Mouse (Mus musculus): ENCODE results near the gene Cracr2b. TPM values are rescaled to one million over a fixed set of nuclear protein-coding genes. Genes with fewer than 3 reads are reported as not detected.

The Cracr2b gene
- polyA plus RNA-seq, 1 experiment from 2014 or later, result 12.7 TPM

DNA sequence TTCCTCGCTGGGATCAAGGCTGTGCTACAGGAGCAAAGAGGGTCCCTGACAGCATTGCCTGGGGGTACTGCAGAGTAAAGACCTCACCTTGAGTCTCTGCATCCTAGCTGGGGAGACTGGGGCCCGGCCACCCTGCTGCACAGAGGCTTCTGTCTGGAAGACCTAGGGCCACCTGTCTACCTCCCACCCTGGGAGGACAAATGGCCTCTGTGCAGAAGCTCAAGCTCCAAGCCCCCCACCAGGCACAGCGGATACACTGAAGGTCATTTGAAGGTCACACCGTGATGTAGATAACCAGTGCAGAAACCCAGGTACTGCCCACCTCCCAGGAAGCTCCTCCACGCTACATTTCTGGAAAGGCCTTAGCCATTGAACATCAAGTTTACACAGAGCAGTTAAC lies 32.2 kb upstream of the Cracr2b start:
- no peaks in the 10 kb centered on the region for H3K9me3 ChIP-seq (ENCODE audit: control insufficient read depth)
- 62% methylated on average over 5 of the region's 5 CpGs for WGBS
- H3K4me2 ChIP-seq (replicated peaks; ENCODE audit: low read depth), result no peak overlapping the region; the same call in 1 of the 2 replicates
- no peak overlapping the region for H3K4me3 ChIP-seq (ENCODE audit: low read depth, low read length)
- no peak overlapping the region for H3K9ac ChIP-seq (ENCODE audit: low read depth, low read length)
- H3K36me3 ChIP-seq (ENCODE audit: control insufficient read depth, insufficient read depth), result peaks cover 36% of the 10 kb centered on the region
- no peaks in the 10 kb centered on the region; the same call in 1 of the 2 replicates for H3K4me1 ChIP-seq (replicated peaks; ENCODE audit: control insufficient read depth, insufficient read depth, low read length)
- no peaks in the 10 kb centered on the region for H3K27me3 ChIP-seq (replicated peaks; ENCODE audit: control insufficient read depth, insufficient read depth, low read length)
- no peak overlapping the region for H3K27ac ChIP-seq (ENCODE audit: low read depth, low read length)
- no peak for ATAC-seq
- TF ChIP-seq CTCF (IDR thresholded peaks at IDR 0.05; ENCODE audit: low read depth), result no peak

DNA sequence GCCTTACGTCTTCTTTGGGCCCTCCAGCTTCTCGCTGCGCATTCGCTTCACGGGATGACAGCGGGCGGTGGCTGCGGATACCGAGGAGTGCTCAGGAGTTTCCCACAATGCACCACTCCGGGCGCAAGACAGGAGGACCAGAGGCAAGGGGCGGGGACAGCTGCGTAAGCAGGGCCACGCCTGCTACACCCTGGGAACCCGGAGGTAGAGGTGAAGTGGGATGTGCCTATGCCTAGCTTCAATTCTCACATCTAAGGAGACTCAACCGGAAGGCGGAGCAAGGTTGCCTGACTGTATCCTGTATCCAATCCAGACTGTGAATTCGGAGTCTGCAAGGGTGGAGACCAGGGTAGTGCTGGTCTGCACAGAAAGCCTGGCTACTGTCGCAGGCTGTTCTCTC lies 31.6 kb upstream of the Cracr2b start, which contains the start of gene Cend1:
TSS of gene Cend1 (minus strand) at position 182 of the 400 bp plus-strand sequence.
- Histone ChIP-seq H3K27me3 (replicated peaks; ENCODE audit: control insufficient read depth, insufficient read depth, low read length) (no peaks in the 10 kb centered on the region), H3K4me2 (replicated peaks; ENCODE audit: low read depth) (peak within 1 kb of the TSS; percentile 27), H3K9ac (ENCODE audit: low read depth, low read length) (no peak within 1 kb of the TSS), H3K9me3 (ENCODE audit: control insufficient read depth) (no peaks in the 10 kb centered on the region), H3K4me3 (ENCODE audit: low read depth, low read length) (no peak within 1 kb of the TSS), H3K4me1 (replicated peaks; ENCODE audit: control insufficient read depth, insufficient read depth, low read length) (peaks cover under 1% of the 10 kb centered on the region; the same call in 1 of the 2 replicates), H3K36me3 (ENCODE audit: control insufficient read depth, insufficient read depth) (peaks cover 39% of the 10 kb centered on the region), H3K27ac (ENCODE audit: low read depth, low read length) (no peak within 1 kb of the TSS)
- TF ChIP-seq CTCF (IDR thresholded peaks at IDR 0.05; ENCODE audit: low read depth), result no peak
- WGBS, result 11% methylated on average over 19 of the region's 19 CpGs
- ATAC-seq, result peak; percentile 47

DNA sequence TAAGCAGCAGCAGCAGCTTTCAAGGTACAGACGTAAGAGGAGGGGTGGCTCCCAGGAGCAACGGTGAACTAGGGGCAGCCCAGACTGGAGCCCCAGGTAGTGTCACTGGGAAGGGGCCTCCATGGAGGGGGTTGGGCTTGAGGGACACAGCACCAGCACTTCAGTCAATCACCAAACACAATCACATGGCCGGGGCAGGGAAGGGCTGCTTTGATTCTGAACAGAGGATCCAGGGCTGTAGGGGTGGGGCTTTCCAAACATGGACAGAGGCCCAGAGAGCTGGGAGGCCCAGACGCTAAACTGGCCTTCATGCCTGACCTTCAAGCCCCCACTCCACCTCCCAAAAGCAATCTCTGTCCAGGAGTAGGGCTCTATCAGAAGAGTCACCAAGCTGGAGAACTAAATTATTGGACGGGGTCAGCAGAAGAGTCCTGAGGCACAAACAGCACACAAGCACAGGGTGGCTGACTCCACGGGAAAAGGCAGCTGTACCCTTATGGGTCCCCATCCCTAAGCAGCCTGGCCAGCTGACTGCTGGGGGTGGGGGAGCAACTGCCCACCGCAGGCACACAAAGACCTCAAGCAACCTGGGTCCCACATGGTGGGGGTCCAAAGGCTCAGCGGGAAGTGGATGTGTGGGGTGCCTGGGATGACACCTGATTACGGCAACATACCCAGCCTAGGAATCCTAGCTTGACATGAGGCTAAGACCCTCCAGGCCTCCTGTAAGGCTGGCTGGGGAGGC lies 30.9 kb upstream of the Cracr2b start:
- peaks cover 39% of the 10 kb centered on the region for H3K36me3 ChIP-seq (ENCODE audit: control insufficient read depth, insufficient read depth)
- 61% methylated on average over 9 of the region's 9 CpGs for WGBS
- no peak overlapping the region for H3K4me3 ChIP-seq (ENCODE audit: low read depth, low read length)
- peaks cover 7% of the 10 kb centered on the region; the same call in 1 of the 2 replicates for H3K4me1 ChIP-seq (replicated peaks; ENCODE audit: control insufficient read depth, insufficient read depth, low read length)
- H3K9me3 ChIP-seq (ENCODE audit: control insufficient read depth), result no peaks in the 10 kb centered on the region
- no peaks in the 10 kb centered on the region for H3K27me3 ChIP-seq (replicated peaks; ENCODE audit: control insufficient read depth, insufficient read depth, low read length)
- no peak for TF ChIP-seq CTCF (IDR thresholded peaks at IDR 0.05; ENCODE audit: low read depth)
- ATAC-seq, result no peak
- no peak overlapping the region for H3K9ac ChIP-seq (ENCODE audit: low read depth, low read length)
- H3K4me2 ChIP-seq (replicated peaks; ENCODE audit: low read depth), result no peak overlapping the region
- no peak overlapping the region for H3K27ac ChIP-seq (ENCODE audit: low read depth, low read length)

DNA sequence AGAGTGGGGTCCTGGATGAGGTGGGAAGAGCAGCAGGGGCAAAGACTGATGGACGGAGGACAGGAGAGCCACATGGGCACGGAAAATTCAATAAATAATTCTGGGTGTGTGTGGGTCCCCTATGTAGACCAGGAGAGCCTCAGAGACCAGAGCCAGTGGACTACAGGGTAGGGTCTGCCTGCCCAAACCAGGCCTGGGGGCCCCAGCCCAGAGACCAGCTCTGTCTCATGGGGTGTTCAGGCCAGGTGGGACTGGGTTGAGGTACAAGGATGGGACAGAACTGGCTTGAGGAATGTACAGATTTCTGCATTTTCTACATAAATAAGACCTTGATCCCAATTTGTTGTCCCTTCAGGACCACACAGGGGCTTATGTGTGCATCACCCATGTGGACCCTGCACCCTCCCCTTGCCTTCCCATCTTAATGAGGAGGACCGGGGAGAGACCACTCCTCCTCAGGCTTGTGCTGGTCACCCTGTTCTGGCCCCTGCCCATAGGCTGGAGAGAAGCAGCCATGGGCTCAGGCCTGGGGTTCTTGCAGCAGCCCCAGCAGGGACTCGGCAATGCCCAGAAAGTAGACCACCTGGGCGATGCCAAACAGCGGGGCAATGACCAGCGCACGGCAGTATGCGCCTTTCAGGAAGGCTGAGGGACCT lies 30.2 kb upstream of the Cracr2b start:
- Histone ChIP-seq H3K9ac (ENCODE audit: low read depth, low read length) (no peak overlapping the region), H3K4me1 (replicated peaks; ENCODE audit: control insufficient read depth, insufficient read depth, low read length) (peaks cover 11% of the 10 kb centered on the region), H3K27me3 (replicated peaks; ENCODE audit: control insufficient read depth, insufficient read depth, low read length) (no peaks in the 10 kb centered on the region), H3K27ac (ENCODE audit: low read depth, low read length) (no peak overlapping the region), H3K9me3 (ENCODE audit: control insufficient read depth) (no peaks in the 10 kb centered on the region), H3K36me3 (ENCODE audit: control insufficient read depth, insufficient read depth) (peaks cover 39% of the 10 kb centered on the region), H3K4me2 (replicated peaks; ENCODE audit: low read depth) (no peak overlapping the region), H3K4me3 (ENCODE audit: low read depth, low read length) (no peak overlapping the region)
- TF ChIP-seq CTCF (IDR thresholded peaks at IDR 0.05; ENCODE audit: low read depth), result no peak
- WGBS, result 96% methylated on average over 9 of the region's 9 CpGs
- ATAC-seq, result no peak

DNA sequence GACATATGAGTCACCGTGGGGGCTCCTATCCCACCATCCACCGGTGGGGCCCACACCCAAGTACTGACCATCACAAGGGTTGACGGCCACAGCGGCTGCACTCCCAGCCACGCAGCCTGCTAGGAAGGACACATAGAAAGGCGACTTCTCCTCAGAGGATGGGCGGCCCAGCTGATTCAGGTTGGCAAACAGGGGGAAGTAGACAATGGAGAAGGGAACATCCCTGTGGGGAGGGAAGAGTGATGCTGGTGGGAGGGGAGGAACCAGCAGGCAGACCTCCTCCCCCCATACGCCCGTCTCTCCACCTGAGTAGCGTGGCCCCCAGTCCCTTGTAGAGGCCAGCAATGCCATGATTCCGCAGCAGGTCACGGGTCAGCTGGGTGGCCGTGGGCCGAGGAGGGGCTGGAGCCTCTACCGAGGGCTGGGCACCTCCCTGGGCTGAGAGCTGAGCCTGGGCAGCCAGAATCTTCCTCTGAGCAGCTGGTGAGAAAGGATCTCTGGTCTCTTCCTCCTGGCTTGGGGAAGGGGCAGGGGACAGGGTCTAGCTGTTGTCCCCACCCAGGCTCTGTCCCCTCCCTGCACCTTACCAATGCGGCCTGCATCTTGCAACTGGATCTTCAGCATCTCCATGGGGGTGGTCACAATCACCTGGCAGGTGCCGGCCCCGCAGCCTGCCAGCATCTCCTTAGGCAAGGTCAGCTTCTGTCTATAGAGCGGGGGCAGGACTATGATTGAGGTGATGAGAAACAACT lies 29.3 kb upstream of the Cracr2b start:
- no peak for TF ChIP-seq CTCF (IDR thresholded peaks at IDR 0.05; ENCODE audit: low read depth)

DNA sequence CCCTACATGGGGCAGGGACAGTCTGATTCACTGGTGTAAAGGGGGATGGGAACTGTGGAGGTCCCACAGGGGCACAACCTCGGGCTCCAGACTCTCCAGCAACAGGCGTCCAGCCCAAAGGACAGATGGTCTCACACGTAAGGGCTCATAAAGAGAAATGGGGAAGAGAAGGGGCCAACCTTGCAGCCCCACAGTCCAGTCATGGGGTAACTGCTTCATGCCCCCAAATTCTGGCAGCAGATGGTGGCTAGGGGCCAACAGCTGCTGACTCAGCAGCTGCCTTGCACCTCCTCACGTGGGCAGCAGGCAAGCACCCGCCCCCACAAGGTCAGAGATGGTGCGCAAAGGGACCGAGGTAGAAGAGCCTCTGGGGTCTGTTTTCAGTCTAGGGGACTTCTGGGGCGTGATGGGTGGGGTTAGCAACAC lies 28.7 kb upstream of the Cracr2b start:
- Histone ChIP-seq H3K36me3 (ENCODE audit: control insufficient read depth, insufficient read depth) (peaks cover 39% of the 10 kb centered on the region), H3K4me2 (replicated peaks; ENCODE audit: low read depth) (no peak overlapping the region), H3K27ac (ENCODE audit: low read depth, low read length) (no peak overlapping the region), H3K27me3 (replicated peaks; ENCODE audit: control insufficient read depth, insufficient read depth, low read length) (no peaks in the 10 kb centered on the region), H3K4me3 (ENCODE audit: low read depth, low read length) (no peak overlapping the region), H3K9me3 (ENCODE audit: control insufficient read depth) (no peaks in the 10 kb centered on the region), H3K9ac (ENCODE audit: low read depth, low read length) (no peak overlapping the region), H3K4me1 (replicated peaks; ENCODE audit: control insufficient read depth, insufficient read depth, low read length) (peaks cover 16% of the 10 kb centered on the region)
- ATAC-seq, result no peak
- no peak for TF ChIP-seq CTCF (IDR thresholded peaks at IDR 0.05; ENCODE audit: low read depth)
- 84% methylated on average over 8 of the region's 8 CpGs for WGBS

More for the DNA sequence above, 29.3 kb upstream of the Cracr2b start:
- Histone ChIP-seq H3K4me2 (replicated peaks; ENCODE audit: low read depth) (no peak overlapping the region), H3K4me1 (replicated peaks; ENCODE audit: control insufficient read depth, insufficient read depth, low read length) (peaks cover 13% of the 10 kb centered on the region), H3K27me3 (replicated peaks; ENCODE audit: control insufficient read depth, insufficient read depth, low read length) (no peaks in the 10 kb centered on the region), H3K36me3 (ENCODE audit: control insufficient read depth, insufficient read depth) (peaks cover 39% of the 10 kb centered on the region), H3K27ac (ENCODE audit: low read depth, low read length) (no peak overlapping the region), H3K4me3 (ENCODE audit: low read depth, low read length) (no peak overlapping the region), H3K9me3 (ENCODE audit: control insufficient read depth) (no peaks in the 10 kb centered on the region), H3K9ac (ENCODE audit: low read depth, low read length) (no peak overlapping the region)
- 95% methylated on average over 19 of the region's 19 CpGs for WGBS
- ATAC-seq, result no peak

All from intestine, postnatal 0 days (tissue).